Mouse (Mus musculus) liver, embryonic 15.5 days (tissue): ENCODE measurements around the gene Wwc2. TPM values are rescaled to one million over a fixed set of nuclear protein-coding genes. Genes with fewer than 3 reads are reported as not detected.

ENCODE experiments used
- ATAC-seq: fragments of 200-750 bp; cut with Nextera tagmentation; 2 replicates; pipeline ENCODE4 v1.8.0; 2017; ENCODE audit warnings: moderate number of reproducible peaks, mild to moderate bottlenecking, moderate library complexity; ENCODE audit not compliant: insufficient read depth
- H3K27ac ChIP-seq: fragments of 300-500 bp; sonication (generic); replicated peaks from 2 replicates; pipeline ENCODE4 v1.5.1; 2015; ENCODE audit warnings: mild to moderate bottlenecking, inconsistent platforms
- H3K27me3 ChIP-seq: fragments of 300-500 bp; sonication (generic); 2 replicates; pipeline ENCODE4 v1.6.1; 2015; ENCODE audit warnings: mild to moderate bottlenecking, inconsistent platforms
- H3K36me3 ChIP-seq: fragments of 300-500 bp; sonication (generic); replicated peaks from 2 replicates; pipeline ENCODE4 v1.6.1; 2015; ENCODE audit warnings: moderate library complexity, mild to moderate bottlenecking, inconsistent platforms
- H3K4me1 ChIP-seq: fragments of 300-500 bp; sonication (generic); replicated peaks from 2 replicates; pipeline ENCODE4 v1.6.1; 2015; ENCODE audit warnings: inconsistent platforms
- H3K4me2 ChIP-seq: fragments of 300-500 bp; sonication (generic); 2 replicates; pipeline ENCODE4 v1.6.1; 2015; ENCODE audit warnings: moderate library complexity, mild to moderate bottlenecking, inconsistent platforms
- H3K4me3 ChIP-seq: fragments of 300-500 bp; sonication (generic); replicated peaks from 2 replicates; pipeline ENCODE4 v1.5.1; 2015; ENCODE audit warnings: mild to moderate bottlenecking, inconsistent platforms
- H3K9ac ChIP-seq: fragments of 300-500 bp; sonication (generic); 2 replicates; pipeline ENCODE4 v1.6.1; 2015; ENCODE audit warnings: moderate library complexity, mild to moderate bottlenecking, inconsistent platforms
- H3K9me3 ChIP-seq: fragments of 300-500 bp; sonication (generic); replicated peaks from 2 replicates; pipeline ENCODE4 v1.6.1; 2016; ENCODE audit warnings: inconsistent platforms
- WGBS: fragments of 180-500 bp; shearing (Covaris S2); methylation state at CpG from one replicate; pipeline ENCODE4 v1.1.7; 2015; ENCODE audit warnings: mixed read lengths; ENCODE audit not compliant: insufficient replicate concordance; 5-methylcytosine and 5-hydroxymethylcytosine counted together
- polyA plus RNA-seq: library from polyadenylated mRNA; unstranded; fragments of >200 nt; fragmentation: Nextera tagmentation; extraction: Ambion mirVana; gene quantifications from 2 replicates; pipeline ENCODE4 v1.2.1, GENCODE M21; 2015

Wwc2 gene
- polyA plus RNA-seq, 1 experiment from 2014 or later = 1.4 TPM

DNA sequence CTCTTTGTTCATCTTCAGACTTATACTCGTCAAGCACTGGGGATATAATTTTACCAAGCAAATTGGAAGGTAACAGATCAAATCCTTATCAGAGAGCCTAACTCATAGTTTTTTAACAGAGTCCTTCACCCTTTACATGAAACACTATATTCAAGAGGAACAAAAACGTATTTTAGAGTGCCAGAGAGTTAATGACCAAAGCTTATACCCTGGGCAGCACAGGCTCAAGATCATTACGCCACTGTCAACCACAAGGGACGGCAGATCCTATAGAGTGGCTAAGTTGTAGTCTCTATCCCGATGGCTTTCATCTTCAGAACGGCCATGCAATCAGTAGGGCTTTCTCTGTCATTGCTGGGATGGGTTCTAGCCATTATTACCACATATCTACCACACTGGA, 168.9 kb downstream of the Wwc2 start, which contains the start of gene Cldn24:
Gene Cldn24, plus strand, starts transcription at position 301 of the 400 bp plus-strand sequence.
- Histone ChIP-seq H3K27me3 (no peaks in the 10 kb centered on the region), H3K9me3 (no peaks in the 10 kb centered on the region), H3K9ac (no peak within 1 kb of the TSS), H3K4me3 (no peak within 1 kb of the TSS), H3K27ac (no peak within 1 kb of the TSS), H3K4me1 (no peaks in the 10 kb centered on the region), H3K36me3 (no peaks in the 10 kb centered on the region), H3K4me2 (no peak within 1 kb of the TSS)
- 59% methylated on average over 6 of the region's 6 CpGs for WGBS
- ATAC-seq = no peak

DNA sequence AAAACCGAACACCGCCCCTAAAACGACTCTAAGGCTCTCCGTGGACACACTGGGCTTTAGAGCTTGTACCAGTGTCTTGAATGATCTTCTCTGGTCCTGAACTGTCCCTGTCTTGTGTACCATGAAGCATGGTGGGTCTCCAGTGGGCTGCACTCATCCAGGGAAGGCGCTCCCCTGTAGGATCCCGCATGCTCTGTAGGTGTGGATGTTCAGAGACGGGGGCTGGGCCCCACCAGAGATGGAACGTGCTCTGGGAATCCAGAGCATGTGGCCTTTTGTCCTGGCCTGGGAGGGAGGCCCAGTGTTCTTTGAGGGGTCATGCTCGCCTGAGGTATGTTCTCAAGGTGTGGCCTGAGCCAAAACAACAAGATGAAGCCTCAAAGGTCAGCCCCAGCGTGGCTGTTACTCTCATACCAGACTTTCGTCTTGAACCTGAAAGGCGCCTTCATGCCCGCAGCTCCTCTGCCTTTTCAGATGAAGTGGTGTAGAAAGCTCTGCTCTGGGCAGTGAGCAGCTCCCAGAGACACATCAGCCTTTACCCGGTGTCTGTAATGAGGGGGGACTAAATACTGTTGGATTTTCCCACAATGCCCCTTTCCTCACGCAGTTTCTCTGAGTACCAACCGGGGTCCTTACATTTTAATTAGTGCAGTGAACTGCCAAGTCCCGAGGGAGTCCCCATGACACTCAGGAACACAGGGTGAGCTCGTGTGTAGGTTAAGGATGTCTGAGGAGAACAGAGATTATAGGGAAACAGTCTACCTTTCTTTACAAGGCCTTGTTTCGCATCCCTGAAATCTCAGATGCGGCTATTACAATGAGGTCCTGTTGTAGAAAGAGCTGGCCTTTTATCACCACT, 169.6 kb downstream of the Wwc2 start:
- Histone ChIP-seq H3K36me3 (no peaks in the 10 kb centered on the region), H3K27me3 (no peaks in the 10 kb centered on the region), H3K4me1 (no peaks in the 10 kb centered on the region), H3K4me2 (no peak overlapping the region), H3K9me3 (no peaks in the 10 kb centered on the region), H3K9ac (no peak overlapping the region), H3K4me3 (no peak overlapping the region), H3K27ac (no peak overlapping the region)
- ATAC-seq = no peak
- WGBS = 72% methylated on average over 20 of the region's 20 CpGs

DNA sequence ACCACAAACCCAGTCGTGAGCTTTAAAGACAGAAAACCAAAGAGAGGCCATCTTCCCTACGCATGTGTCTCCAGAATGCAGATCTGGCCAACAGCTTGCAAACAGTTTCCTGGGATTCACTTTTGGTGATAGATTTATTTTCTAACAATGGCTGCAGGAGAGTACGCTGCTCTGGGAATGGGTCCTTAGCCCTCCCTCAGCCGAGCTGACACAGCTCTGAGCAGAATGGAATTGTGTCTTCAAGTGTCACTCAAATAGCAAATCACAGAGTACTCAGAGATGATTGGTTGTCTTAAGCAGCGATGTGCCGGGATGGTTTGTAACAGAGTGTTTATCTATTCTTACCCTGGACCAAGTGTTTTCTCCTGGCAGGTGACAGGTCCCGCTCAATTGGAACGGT, 171.7 kb downstream of the Wwc2 start:
- WGBS = 75% methylated on average over 8 of the region's 8 CpGs
- Histone ChIP-seq H3K4me3 (no peak overlapping the region), H3K36me3 (no peaks in the 10 kb centered on the region), H3K9ac (no peak overlapping the region), H3K4me2 (no peak overlapping the region), H3K4me1 (no peaks in the 10 kb centered on the region), H3K9me3 (no peaks in the 10 kb centered on the region), H3K27ac (no peak overlapping the region), H3K27me3 (no peaks in the 10 kb centered on the region)
- no peak for ATAC-seq

DNA sequence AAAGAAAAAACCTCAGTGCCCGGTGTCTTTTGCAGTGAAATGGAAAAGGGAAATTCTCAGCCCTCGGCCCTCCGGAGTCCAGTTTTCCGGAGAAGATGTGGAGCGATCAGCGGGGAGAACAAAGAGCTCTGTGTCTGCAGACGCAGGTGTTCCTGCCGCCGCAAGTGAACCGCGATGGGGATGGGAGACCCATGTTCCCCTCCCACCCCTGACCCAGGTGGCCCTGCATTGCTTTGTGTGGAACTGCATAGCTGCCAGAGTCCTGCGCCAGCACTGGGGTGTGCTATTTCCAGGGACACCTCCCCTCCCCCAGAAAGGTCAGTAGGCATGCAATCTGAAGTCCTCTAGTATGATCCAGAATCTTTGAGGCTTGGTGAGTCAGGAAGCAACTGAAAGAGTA, 179.5 kb downstream of the Wwc2 start:
- Histone ChIP-seq H3K4me1 (no peaks in the 10 kb centered on the region), H3K4me3 (no peak overlapping the region), H3K4me2 (no peak overlapping the region), H3K27ac (no peak overlapping the region), H3K27me3 (no peaks in the 10 kb centered on the region), H3K9ac (no peak overlapping the region), H3K36me3 (no peaks in the 10 kb centered on the region), H3K9me3 (no peaks in the 10 kb centered on the region)
- ATAC-seq = no peak
- WGBS = 81% methylated on average over 12 of the region's 12 CpGs

DNA sequence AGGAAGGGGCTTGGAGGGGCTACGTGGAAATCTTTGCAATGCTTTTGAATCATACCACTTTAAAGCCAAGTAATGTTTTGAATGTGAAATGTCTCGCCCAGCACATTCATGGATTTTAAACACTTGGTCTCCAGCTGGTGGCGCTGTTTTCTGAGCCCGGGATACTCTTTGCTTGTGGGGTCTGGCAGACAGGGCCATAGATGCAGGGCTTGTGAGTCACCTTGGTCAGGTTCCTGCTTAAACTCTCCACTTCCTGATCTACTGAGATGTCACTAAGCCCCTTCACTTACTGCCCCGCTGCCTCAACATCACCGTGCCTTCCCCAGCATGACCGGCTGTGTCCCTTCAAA, 180.1 kb downstream of the Wwc2 start:
- Histone ChIP-seq H3K4me2 (no peak overlapping the region), H3K27ac (no peak overlapping the region), H3K9me3 (no peaks in the 10 kb centered on the region), H3K4me3 (no peak overlapping the region), H3K4me1 (no peaks in the 10 kb centered on the region), H3K36me3 (no peaks in the 10 kb centered on the region), H3K9ac (no peak overlapping the region), H3K27me3 (no peaks in the 10 kb centered on the region)
- ATAC-seq = no peak
- 68% methylated on average over 7 of the region's 7 CpGs for WGBS

DNA sequence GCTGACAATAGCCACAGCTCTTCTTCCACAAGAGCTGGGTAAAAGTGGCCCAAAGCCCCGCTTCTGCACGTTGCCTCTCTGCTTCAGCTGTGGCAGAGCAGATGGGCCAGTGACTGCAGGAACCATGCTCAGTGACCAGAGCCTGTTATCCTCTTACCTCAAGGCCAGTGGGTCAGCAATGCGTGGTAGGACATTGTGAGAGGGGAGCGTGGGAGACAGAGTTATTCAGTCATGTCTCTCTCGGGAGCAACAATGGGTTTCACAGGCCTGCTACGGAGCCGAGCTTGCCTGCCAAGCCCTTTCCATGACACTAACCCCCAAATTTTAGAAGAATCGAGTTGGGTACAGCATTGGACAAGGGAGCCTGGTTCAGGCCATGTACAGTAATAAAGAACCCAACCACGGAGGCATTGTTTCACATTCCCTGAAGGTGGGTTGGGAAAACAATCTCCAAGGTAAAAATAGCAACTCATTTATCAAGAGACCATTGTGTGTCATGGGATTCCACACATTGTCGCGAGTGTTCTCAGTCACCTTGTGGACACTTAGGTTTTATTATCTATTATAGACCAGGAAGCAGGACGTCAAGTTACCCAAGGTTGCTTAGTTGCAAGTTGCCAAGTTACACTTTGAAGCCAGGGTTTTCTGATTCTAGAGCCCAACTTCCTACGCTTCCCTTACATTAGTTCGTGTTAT, 180.6 kb downstream of the Wwc2 start:
- Histone ChIP-seq H3K4me3 (no peak overlapping the region), H3K36me3 (no peaks in the 10 kb centered on the region), H3K4me2 (no peak overlapping the region), H3K4me1 (no peaks in the 10 kb centered on the region), H3K9ac (no peak overlapping the region), H3K27me3 (no peaks in the 10 kb centered on the region), H3K27ac (no peak overlapping the region), H3K9me3 (no peaks in the 10 kb centered on the region)
- no peak for ATAC-seq
- 64% methylated on average over 14 of the region's 14 CpGs for WGBS

DNA sequence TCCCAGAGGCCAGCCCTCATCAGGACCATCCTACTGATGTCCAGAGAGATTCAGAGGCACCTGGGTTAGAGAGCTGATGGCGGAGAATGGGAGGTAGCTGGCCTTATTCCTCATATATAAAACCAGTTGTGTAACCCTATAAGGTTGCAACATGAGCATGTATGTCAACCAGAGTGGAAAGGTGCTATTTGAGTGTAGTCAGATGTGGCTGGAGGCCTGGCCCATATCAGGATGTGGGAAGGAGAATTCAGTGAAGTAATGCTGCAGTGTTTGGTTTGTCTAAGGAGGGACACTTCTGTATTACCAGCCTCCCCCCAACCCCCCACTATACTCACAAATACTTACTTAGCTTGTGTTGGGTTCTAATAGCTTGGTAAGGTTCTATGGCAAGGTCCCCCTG, 186.5 kb downstream of the Wwc2 start:
- H3K36me3 ChIP-seq = no peaks in the 10 kb centered on the region
- no peaks in the 10 kb centered on the region for H3K27me3 ChIP-seq
- 50% methylated on average over 1 of the region's 1 CpGs for WGBS
- H3K9me3 ChIP-seq = no peaks in the 10 kb centered on the region
- H3K4me3 ChIP-seq = no peak overlapping the region
- H3K4me1 ChIP-seq = no peaks in the 10 kb centered on the region
- ATAC-seq = no peak
- H3K9ac ChIP-seq = no peak overlapping the region
- H3K4me2 ChIP-seq = no peak overlapping the region
- no peak overlapping the region for H3K27ac ChIP-seq

DNA sequence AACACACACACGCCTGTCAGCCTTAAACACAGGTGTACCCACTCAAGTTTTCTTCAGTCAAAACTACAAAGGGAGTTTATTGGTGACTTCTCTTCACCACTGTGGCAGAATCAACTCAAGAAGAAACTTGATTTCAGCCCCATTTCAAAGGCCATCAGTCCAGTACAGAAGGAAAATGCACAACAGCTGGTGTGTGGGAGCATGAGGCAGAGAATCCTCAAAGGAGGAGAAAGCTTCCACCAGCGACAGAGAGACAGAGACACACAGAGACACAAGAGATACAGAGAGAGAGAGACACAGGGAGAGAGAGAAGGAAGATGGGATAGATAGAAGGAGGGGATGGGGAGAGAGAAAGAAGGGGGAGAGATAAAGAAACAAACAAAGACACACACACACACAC, 188.4 kb downstream of the Wwc2 start:
- Histone ChIP-seq H3K4me3 (no peak overlapping the region), H3K9ac (no peak overlapping the region), H3K36me3 (no peaks in the 10 kb centered on the region), H3K27me3 (no peaks in the 10 kb centered on the region), H3K4me1 (no peaks in the 10 kb centered on the region), H3K9me3 (no peaks in the 10 kb centered on the region), H3K4me2 (no peak overlapping the region), H3K27ac (no peak overlapping the region)
- no peak for ATAC-seq
- WGBS = 59% methylated on average over 2 of the region's 2 CpGs

DNA sequence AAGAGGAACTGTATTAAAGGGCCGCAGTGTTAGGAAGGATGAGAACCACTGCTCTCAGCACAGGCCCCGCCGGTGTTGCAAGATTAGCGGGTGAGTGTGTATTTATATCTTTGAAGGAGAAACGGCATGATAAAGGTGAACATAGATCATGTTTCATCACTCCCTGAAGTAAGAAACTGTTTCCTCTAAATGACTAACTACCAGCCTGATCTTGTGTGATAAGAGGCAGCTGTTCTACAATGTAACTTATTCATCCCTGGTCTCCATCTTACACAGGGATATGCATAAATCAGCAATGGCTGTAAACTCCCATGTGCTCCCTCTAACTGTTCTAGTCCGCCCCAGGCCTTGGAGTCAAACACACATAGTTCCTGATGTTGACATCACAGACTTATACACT, 191.3 kb downstream of the Wwc2 start:
- H3K27ac ChIP-seq = no peak overlapping the region
- H3K36me3 ChIP-seq = no peaks in the 10 kb centered on the region
- no peak overlapping the region for H3K4me2 ChIP-seq
- no peaks in the 10 kb centered on the region for H3K4me1 ChIP-seq
- H3K4me3 ChIP-seq = no peak overlapping the region
- no peak overlapping the region for H3K9ac ChIP-seq
- 53% methylated on average over 6 of the region's 6 CpGs for WGBS
- no peaks in the 10 kb centered on the region for H3K27me3 ChIP-seq
- H3K9me3 ChIP-seq = no peaks in the 10 kb centered on the region
- no peak for ATAC-seq

DNA sequence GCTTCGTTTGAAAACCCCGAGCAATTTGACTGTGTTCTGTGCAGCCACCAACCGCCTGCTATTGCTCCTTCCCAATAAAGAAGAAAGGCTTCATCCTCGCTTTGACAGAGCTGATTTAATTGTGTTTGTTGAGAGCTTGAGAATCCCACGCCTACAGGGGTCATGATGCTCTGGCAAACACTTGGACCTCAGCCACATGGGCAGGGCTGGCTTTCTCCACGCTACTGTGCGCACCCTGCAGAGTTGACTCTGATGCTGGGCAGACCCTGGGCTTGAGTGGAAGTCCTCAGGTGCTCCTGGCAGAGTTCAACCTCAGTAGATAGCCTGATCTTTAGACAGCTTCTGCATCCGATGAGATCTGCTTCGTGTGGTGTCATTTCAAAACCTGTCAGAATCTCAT, 198.7 kb downstream of the Wwc2 start:
- WGBS = 62% methylated on average over 9 of the region's 9 CpGs
- Histone ChIP-seq H3K9me3 (no peaks in the 10 kb centered on the region), H3K36me3 (no peaks in the 10 kb centered on the region), H3K4me3 (no peak overlapping the region), H3K4me1 (no peaks in the 10 kb centered on the region), H3K27ac (no peak overlapping the region), H3K9ac (no peak overlapping the region), H3K27me3 (no peaks in the 10 kb centered on the region), H3K4me2 (no peak overlapping the region)
- ATAC-seq = no peak

DNA sequence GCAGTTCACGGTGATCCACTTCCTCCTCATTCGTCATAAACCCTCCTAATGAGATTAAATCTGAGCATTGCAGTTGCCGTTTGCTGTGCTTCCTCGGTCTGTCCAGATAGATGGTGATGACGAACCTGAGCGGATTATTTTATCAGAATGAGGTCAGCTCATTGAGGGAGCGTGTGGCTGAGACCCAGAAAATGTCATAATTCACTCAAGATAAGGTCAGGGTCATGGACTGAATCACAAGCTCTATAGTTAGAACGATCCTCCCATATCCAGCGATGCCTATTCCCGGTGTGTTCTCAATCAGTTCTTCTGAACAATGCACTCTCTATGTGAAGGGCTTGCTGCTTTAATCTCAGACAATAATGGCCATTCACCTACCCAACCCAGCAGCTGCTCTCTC, 203.0 kb downstream of the Wwc2 start:
- no peaks in the 10 kb centered on the region for H3K27me3 ChIP-seq
- no peaks in the 10 kb centered on the region for H3K4me1 ChIP-seq
- WGBS = 43% methylated on average over 10 of the region's 10 CpGs
- no peaks in the 10 kb centered on the region for H3K36me3 ChIP-seq
- H3K27ac ChIP-seq = no peak overlapping the region
- no peak overlapping the region for H3K4me2 ChIP-seq
- no peak for ATAC-seq
- no peak overlapping the region for H3K4me3 ChIP-seq
- no peaks in the 10 kb centered on the region for H3K9me3 ChIP-seq
- no peak overlapping the region for H3K9ac ChIP-seq
